Mouse (Mus musculus): ENCODE data around the gene Gm3646.

Gm3646 gene

GRCm38 (mm10) chr1:39779111-39779980 is 25.8 kb downstream of the Gm3646 start:
- DNase-seq (ENCODE audit: low spot score in 2 of 2) = no peak

- no peak for DNase-seq (ENCODE audit: low spot score in 2 of 2)
Observed at GRCm38 (mm10) chr1:39773991-39774729, 31.0 kb downstream of the Gm3646 start.

GRCm38 (mm10) chr1:39773551-39773950 is 31.6 kb downstream of the Gm3646 start:
- DNase-seq (ENCODE audit: low spot score in 2 of 2) = no peak

- no peak for DNase-seq (ENCODE audit: low spot score in 2 of 2)
Observed at GRCm38 (mm10) chr1:39772401-39773095, 32.6 kb downstream of the Gm3646 start.

GRCm38 (mm10) chr1:39770436-39770835 is 34.7 kb downstream of the Gm3646 start:
- DNase-seq (ENCODE audit: low spot score in 2 of 2) = no peak

GRCm38 (mm10) chr1:39768017-39768416 is 37.1 kb downstream of the Gm3646 start:
- DNase-seq (ENCODE audit: low spot score in 2 of 2) = no peak

- no peak for DNase-seq (ENCODE audit: low spot score in 2 of 2)
Observed at GRCm38 (mm10) chr1:39765854-39766493, 39.2 kb downstream of the Gm3646 start.

GRCm38 (mm10) chr1:39762025-39762370 is 43.1 kb downstream of the Gm3646 start:
- peak in 1 of 2 experiments; percentile 28 for DNase-seq (ENCODE audit: low spot score in 2 of 2)

- no peak for DNase-seq (ENCODE audit: low spot score in 2 of 2)
Observed at GRCm38 (mm10) chr1:39761211-39762024, 43.7 kb downstream of the Gm3646 start.

- no peak for DNase-seq (ENCODE audit: low spot score in 2 of 2)
Observed at GRCm38 (mm10) chr1:39760181-39760715, 44.9 kb downstream of the Gm3646 start.

GRCm38 (mm10) chr1:39759231-39760175 is 45.6 kb downstream of the Gm3646 start:
- DNase-seq (ENCODE audit: low spot score in 2 of 2) = no peak

- no peak for DNase-seq (ENCODE audit: low spot score in 2 of 2)
Observed at GRCm38 (mm10) chr1:39758244-39758643, 46.9 kb downstream of the Gm3646 start.

GRCm38 (mm10) chr1:39756952-39757351 is 48.2 kb downstream of the Gm3646 start:
- no peak for DNase-seq (ENCODE audit: low spot score in 2 of 2)

GRCm38 (mm10) chr1:39754224-39754957 is 50.7 kb downstream of the Gm3646 start:
- peak in 1 of 2 experiments; percentile 22 for DNase-seq (ENCODE audit: low spot score in 2 of 2)

Measured in spleen, postnatal 14 days (tissue).